Mouse (Mus musculus) forebrain, postnatal 0 days (tissue): ENCODE measurements around the gene Coil. TPM values are rescaled to one million over a fixed set of nuclear protein-coding genes. Genes with fewer than 3 reads are reported as not detected.

ENCODE experiments used
- ATAC-seq: fragments of 200-750 bp; cut with Nextera tagmentation; 2 replicates; pipeline ENCODE4 v1.8.0; 2017; ENCODE audit warnings: mild to moderate bottlenecking, moderate library complexity
- DNase-seq: peaks from one replicate; pipeline ENCODE4 v3.0.0-alpha.2; 2015
- H3K27ac ChIP-seq: fragments of 300-500 bp; sonication (generic); 2 replicates; pipeline ENCODE4 v1.5.1; 2014; ENCODE audit warnings: low read depth, mild to moderate bottlenecking, antibody characterized with exemption, low read length, moderate library complexity, mixed read lengths
- H3K27me3 ChIP-seq: fragments of 300-500 bp; sonication (generic); 2 replicates; pipeline ENCODE4 v1.6.1; 2014; ENCODE audit warnings: mild to moderate bottlenecking, low read length, mixed read lengths; ENCODE audit not compliant: insufficient read depth
- H3K36me3 ChIP-seq: fragments of 300-500 bp; sonication (generic); 2 replicates; pipeline ENCODE4 v1.6.1; 2014; ENCODE audit warnings: mild to moderate bottlenecking, moderate library complexity; ENCODE audit not compliant: insufficient read depth
- H3K4me1 ChIP-seq: fragments of 300-500 bp; sonication (generic); 2 replicates; pipeline ENCODE4 v1.6.1; 2014; ENCODE audit warnings: antibody characterized with exemption; ENCODE audit not compliant: insufficient read depth
- H3K4me2 ChIP-seq: fragments of 300-500 bp; sonication (generic); 2 replicates; pipeline ENCODE4 v1.6.1; 2014; ENCODE audit warnings: low read depth, mild to moderate bottlenecking, moderate library complexity
- H3K4me3 ChIP-seq: fragments of 300-500 bp; sonication (generic); 2 replicates; pipeline ENCODE4 v1.5.1; 2014; ENCODE audit warnings: low read depth, low read length, mixed read lengths
- H3K9ac ChIP-seq: fragments of 300-500 bp; sonication (generic); 2 replicates; pipeline ENCODE4 v1.6.1; 2014; ENCODE audit warnings: mild to moderate bottlenecking
- H3K9me3 ChIP-seq: fragments of 300-500 bp; sonication (generic); 2 replicates; pipeline ENCODE4 v1.6.1; 2016; ENCODE audit warnings: low read length
- CTCF ChIP-seq: sonication (generic); IDR thresholded peaks from 2 replicates; pipeline ENCODE4 v1.5.1; 2016; ENCODE audit warnings: antibody characterized with exemption, control low read depth, low read depth
- WGBS: fragments of 180-500 bp; shearing (Covaris S2); extraction: QIAGEN DNeasy Blood & Tissue Kit; methylation state at CpG from one replicate; pipeline ENCODE4 v1.1.7; 2014; 5-methylcytosine and 5-hydroxymethylcytosine counted together
- polyA plus RNA-seq: library from polyadenylated mRNA; unstranded; fragments of >200 nt; fragmentation: Nextera tagmentation; extraction: Ambion mirVana; gene quantifications from 2 replicates; pipeline ENCODE4 v1.2.1, GENCODE M21; 2015
- total RNA-seq: library from RNA; depleted of rRNA; stranded (reverse); fragments of >200 nt; gene quantifications from 2 replicates; pipeline ENCODE4 v1.2.3, GENCODE M21; 2014

Gene Coil
- total and polyA plus RNA-seq, 2 experiments from 2014 or later, result 25.5 to 44.9 TPM

GRCm38 (mm10) chr11:88938770-88939169 is 31.3 kb upstream of the Coil start:
- Histone ChIP-seq H3K4me3 (no peak overlapping the region), H3K36me3 (peaks cover 48% of the 10 kb centered on the region), H3K9ac (no peak overlapping the region), H3K4me1 (no peaks in the 10 kb centered on the region), H3K27me3 (no peaks in the 10 kb centered on the region), H3K4me2 (no peak overlapping the region), H3K9me3 (no peaks in the 10 kb centered on the region), H3K27ac (no peak overlapping the region)
- WGBS, result 96% methylated on average over 2 of the region's 2 CpGs
- DNase-seq, result no peak
- no peak for ATAC-seq
- 0 out of 2 replicates have a peak, but pooled peaks have one; percentile 18 for TF ChIP-seq CTCF

- TF ChIP-seq CTCF, result no peak
- H3K9me3 ChIP-seq, result no peaks in the 10 kb centered on the region
- H3K36me3 ChIP-seq, result peaks cover 50% of the 10 kb centered on the region
- no peak overlapping the region for H3K4me2 ChIP-seq
- H3K9ac ChIP-seq, result no peak overlapping the region
- 92% methylated on average over 4 of the region's 4 CpGs for WGBS
- ATAC-seq (no peak), DNase-seq (no peak)
- no peaks in the 10 kb centered on the region for H3K4me1 ChIP-seq
- no peak overlapping the region for H3K4me3 ChIP-seq
- H3K27ac ChIP-seq, result no peak overlapping the region
- no peaks in the 10 kb centered on the region for H3K27me3 ChIP-seq
Measured at GRCm38 (mm10) chr11:88939634-88940033, 30.4 kb upstream of the Coil start.

GRCm38 (mm10) chr11:88941489-88941888 is 28.6 kb upstream of the Coil start:
- no peak for ATAC-seq
- Histone ChIP-seq H3K9me3 (no peaks in the 10 kb centered on the region), H3K27ac (no peak overlapping the region), H3K27me3 (no peaks in the 10 kb centered on the region), H3K36me3 (peaks cover 49% of the 10 kb centered on the region), H3K4me2 (no peak overlapping the region), H3K4me1 (no peaks in the 10 kb centered on the region), H3K4me3 (no peak overlapping the region), H3K9ac (no peak overlapping the region)
- 81% methylated on average over 12 of the region's 12 CpGs for WGBS
- no peak for DNase-seq
- TF ChIP-seq CTCF, result no peak

GRCm38 (mm10) chr11:88945971-88946585 is 24.0 kb upstream of the Coil start:
- no peak for DNase-seq
- H3K9ac ChIP-seq, result no peak overlapping the region
- peaks cover 39% of the 10 kb centered on the region for H3K36me3 ChIP-seq
- no peak for TF ChIP-seq CTCF
- no peak for ATAC-seq
- 77% methylated on average over 7 of the region's 8 CpGs for WGBS
- no peak overlapping the region for H3K4me3 ChIP-seq
- no peaks in the 10 kb centered on the region for H3K27me3 ChIP-seq
- no peak overlapping the region for H3K4me2 ChIP-seq
- H3K9me3 ChIP-seq, result no peaks in the 10 kb centered on the region
- H3K27ac ChIP-seq, result no peak overlapping the region
- no peaks in the 10 kb centered on the region for H3K4me1 ChIP-seq

GRCm38 (mm10) chr11:88948896-88949295 is 21.2 kb upstream of the Coil start:
- 73% methylated on average over 8 of the region's 8 CpGs for WGBS
- ATAC-seq, result no peak
- H3K4me3 ChIP-seq, result no peak overlapping the region

GRCm38 (mm10) chr11:88949802-88950639 is 20.0 kb upstream of the Coil start:
- Histone ChIP-seq H3K36me3 (peaks cover 19% of the 10 kb centered on the region), H3K27ac (no peak overlapping the region), H3K9me3 (no peaks in the 10 kb centered on the region), H3K9ac (no peak overlapping the region), H3K27me3 (no peaks in the 10 kb centered on the region), H3K4me2 (no peak overlapping the region), H3K4me3 (no peak overlapping the region), H3K4me1 (peaks cover 6% of the 10 kb centered on the region; the same call in 1 of the 2 replicates)
- ATAC-seq, result no peak
- TF ChIP-seq CTCF, result no peak
- 87% methylated on average over 8 of the region's 8 CpGs for WGBS
- no peak for DNase-seq

More at GRCm38 (mm10) chr11:88948896-88949295, 21.2 kb upstream of the Coil start:
- no peak for TF ChIP-seq CTCF
- Histone ChIP-seq H3K4me2 (no peak overlapping the region), H3K9me3 (no peaks in the 10 kb centered on the region), H3K9ac (no peak overlapping the region), H3K4me1 (peaks cover 4% of the 10 kb centered on the region; the same call in 1 of the 2 replicates), H3K27me3 (no peaks in the 10 kb centered on the region), H3K27ac (no peak overlapping the region), H3K36me3 (peaks cover 29% of the 10 kb centered on the region)
- DNase-seq, result no peak
